Mouse (Mus musculus): ENCODE measurements around the gene Ntm. TPM values are rescaled to one million over a fixed set of nuclear protein-coding genes. Genes with fewer than 3 reads are reported as not detected.

The Ntm gene
- polyA plus RNA-seq, 1 experiment from 2014 or later = 27.3 TPM

DNA sequence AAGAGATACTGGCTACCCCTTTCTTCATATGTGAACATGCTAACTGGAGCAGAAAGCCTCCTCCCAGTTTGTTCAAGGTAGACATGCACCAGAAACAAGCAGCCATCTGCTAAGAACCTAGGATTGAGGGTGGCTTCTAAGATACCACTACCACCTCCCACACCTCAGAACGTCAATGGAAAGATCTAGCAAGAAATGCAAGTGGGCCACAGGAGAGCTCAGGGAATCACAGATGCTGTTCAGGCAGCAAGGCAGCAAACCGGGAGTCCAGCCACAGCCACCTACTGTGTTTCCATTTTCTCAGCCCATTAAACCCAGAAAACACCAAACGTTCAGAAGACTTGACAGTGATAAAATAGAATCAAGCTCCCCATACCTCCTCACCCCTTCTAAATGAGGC, 85.4 kb downstream of the Ntm start:
- whole genome bisulfite sequencing = 52% methylated on average over 3 of the region's 3 CpGs
- no peak for ATAC-seq (ENCODE audit: insufficient number of reproducible peaks, low FRiP score, low TSS enrichment, low read depth)
- Histone ChIP-seq H3K9me3 (no peaks in the 10 kb centered on the region), H3K4me3 (no peak overlapping the region), H3K36me3 (no peaks in the 10 kb centered on the region), H3K9ac (no peak overlapping the region), H3K27me3 (no peaks in the 10 kb centered on the region), H3K27ac (no peak overlapping the region), H3K4me1 (no peaks in the 10 kb centered on the region), H3K4me2 (no peak overlapping the region)

DNA sequence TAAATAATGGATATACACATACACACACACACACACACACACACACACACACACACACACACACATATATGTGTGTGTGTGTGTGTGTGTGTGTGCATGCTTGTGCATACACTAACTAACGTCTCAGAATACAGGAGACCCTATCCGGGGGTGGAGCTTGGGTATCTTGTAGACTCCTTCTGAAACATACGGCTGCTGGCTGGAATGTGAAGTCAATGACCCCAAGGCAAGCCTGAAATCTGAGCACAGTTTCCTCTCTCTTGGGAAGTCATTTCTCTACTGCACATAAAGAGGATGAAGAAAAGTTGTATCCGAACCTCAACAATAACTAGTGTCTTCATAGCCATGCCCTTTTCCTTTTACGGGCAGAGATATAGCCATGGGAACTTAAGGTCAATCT, 95.2 kb downstream of the Ntm start:
- Histone ChIP-seq H3K9me3 (no peaks in the 10 kb centered on the region), H3K4me3 (no peak overlapping the region), H3K9ac (no peak overlapping the region), H3K4me2 (no peak overlapping the region), H3K4me1 (no peaks in the 10 kb centered on the region), H3K27me3 (no peaks in the 10 kb centered on the region), H3K36me3 (no peaks in the 10 kb centered on the region), H3K27ac (no peak overlapping the region)
- ATAC-seq (ENCODE audit: insufficient number of reproducible peaks, low FRiP score, low TSS enrichment, low read depth) = no peak
- WGBS = 40% methylated on average over 5 of the region's 5 CpGs

DNA sequence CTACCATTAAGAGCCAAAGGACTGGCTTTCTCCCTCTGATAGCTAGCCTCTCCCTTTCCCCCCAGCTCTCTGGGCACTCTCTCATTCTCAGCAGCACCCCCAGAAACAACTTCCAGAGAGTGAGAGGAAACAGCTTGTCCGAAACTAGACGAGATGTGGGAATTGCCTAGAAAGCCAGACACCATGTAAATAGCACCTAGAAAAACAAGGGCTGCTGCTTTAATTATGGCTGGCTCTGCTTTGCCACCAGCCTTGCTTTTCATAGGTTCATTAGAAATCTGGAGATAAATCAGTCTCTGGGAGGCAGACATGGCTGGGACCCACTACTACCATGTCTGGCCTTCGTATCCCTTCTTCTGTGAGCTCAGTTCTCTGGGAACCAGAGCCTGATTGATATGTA, 96.1 kb downstream of the Ntm start:
- H3K4me1 ChIP-seq = no peaks in the 10 kb centered on the region
- no peaks in the 10 kb centered on the region for H3K36me3 ChIP-seq
- H3K9ac ChIP-seq = no peak overlapping the region
- no peaks in the 10 kb centered on the region for H3K9me3 ChIP-seq
- H3K27ac ChIP-seq = no peak overlapping the region
- H3K4me2 ChIP-seq = no peak overlapping the region
- H3K27me3 ChIP-seq = no peaks in the 10 kb centered on the region; the same call in 1 of the 2 replicates
- WGBS = 33% methylated on average over 3 of the region's 3 CpGs
- no peak overlapping the region for H3K4me3 ChIP-seq
- ATAC-seq (ENCODE audit: insufficient number of reproducible peaks, low FRiP score, low TSS enrichment, low read depth) = no peak

DNA sequence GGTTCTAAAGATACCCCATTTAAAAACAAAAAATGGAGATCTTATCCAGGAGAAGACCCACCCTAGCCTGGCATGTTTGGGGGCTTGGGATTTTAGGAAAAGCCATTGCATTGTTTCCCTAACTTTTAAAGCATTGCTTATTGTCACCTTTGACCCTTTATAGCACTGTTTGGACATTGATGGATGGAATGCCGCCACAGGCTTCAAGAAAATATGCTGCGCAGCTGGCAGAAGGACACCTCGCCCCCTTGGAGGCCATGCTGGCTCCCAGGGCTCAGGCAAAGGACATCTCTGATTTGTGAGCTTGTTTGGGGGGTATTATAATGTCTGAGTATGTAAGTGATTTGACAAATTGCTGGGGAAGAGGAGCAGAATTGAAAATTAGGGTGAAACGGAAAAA, 96.8 kb downstream of the Ntm start:
- no peaks in the 10 kb centered on the region for H3K36me3 ChIP-seq
- H3K9ac ChIP-seq = no peak overlapping the region
- H3K9me3 ChIP-seq = no peaks in the 10 kb centered on the region
- no peaks in the 10 kb centered on the region for H3K4me1 ChIP-seq
- no peaks in the 10 kb centered on the region; the same call in 1 of the 2 replicates for H3K27me3 ChIP-seq
- H3K4me3 ChIP-seq = no peak overlapping the region
- H3K4me2 ChIP-seq = no peak overlapping the region
- 44% methylated on average over 4 of the region's 4 CpGs for WGBS
- ATAC-seq (ENCODE audit: insufficient number of reproducible peaks, low FRiP score, low TSS enrichment, low read depth) = no peak
- H3K27ac ChIP-seq = no peak overlapping the region

DNA sequence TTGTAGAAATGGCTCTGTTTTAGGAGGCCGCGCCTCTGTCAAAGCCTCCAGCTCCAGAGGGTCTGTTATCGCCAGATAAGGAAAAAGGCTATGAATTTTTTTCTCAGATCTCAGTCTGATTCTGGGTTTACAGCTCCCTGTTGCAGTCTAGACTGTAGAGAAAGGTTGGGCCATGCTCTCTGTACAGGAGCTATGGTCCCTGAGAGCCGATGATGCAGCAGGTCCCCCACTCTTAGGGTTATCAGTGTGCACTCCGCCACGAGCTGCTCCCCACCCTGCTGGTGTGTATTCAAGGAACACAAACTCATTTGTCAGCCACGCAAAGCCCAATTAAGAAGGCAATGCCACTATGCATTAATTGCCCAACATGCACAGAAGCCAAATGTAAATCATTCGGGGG, 97.4 kb downstream of the Ntm start:
- Histone ChIP-seq H3K4me1 (no peaks in the 10 kb centered on the region), H3K27ac (no peak overlapping the region), H3K9ac (no peak overlapping the region), H3K9me3 (no peaks in the 10 kb centered on the region), H3K4me3 (no peak overlapping the region), H3K36me3 (no peaks in the 10 kb centered on the region), H3K4me2 (no peak overlapping the region), H3K27me3 (no peaks in the 10 kb centered on the region; the same call in 1 of the 2 replicates)
- no peak for ATAC-seq (ENCODE audit: insufficient number of reproducible peaks, low FRiP score, low TSS enrichment, low read depth)
- 68% methylated on average over 8 of the region's 8 CpGs for WGBS

DNA sequence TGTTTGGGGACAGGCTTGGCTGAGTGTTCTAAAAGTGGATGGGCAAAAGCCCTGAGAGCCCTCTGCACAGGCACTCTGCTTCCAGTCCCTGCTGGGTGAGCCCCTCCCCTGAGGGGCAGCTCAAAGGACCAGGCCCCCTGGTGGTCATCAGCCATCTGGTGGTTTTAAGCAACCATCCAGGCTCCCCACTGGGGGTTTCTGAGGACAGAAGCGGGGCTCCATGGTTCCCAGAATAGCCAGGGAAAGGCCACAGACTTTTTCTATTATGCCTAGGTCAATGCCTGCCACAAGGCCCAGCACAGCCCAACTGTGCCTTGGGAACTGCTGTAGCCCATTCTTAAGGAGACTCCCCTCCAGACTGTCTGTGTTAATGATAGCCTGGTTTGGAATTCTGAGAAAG, 98.1 kb downstream of the Ntm start:
- 20% methylated on average over 1 of the region's 1 CpGs for WGBS
- no peak for ATAC-seq (ENCODE audit: insufficient number of reproducible peaks, low FRiP score, low TSS enrichment, low read depth)

DNA sequence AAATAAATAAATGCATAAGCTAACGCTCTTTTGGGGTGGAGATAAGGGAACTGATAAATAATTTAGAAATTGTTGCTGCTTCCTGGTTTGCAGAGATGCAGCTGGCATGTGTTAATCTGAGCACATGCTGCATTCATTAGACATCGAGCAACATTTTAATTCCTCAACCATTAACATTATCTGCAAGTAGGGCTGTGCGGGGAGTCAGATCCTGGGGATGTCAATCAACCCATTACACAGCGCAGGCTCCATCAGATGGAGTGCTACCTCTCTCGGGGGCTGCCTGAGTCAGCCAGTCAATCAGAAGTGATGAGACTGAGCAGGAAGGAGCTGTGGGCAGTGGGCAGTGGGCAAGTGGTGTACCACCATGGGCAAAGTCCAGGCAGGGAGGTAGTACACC, 100.5 kb downstream of the Ntm start:
- Histone ChIP-seq H3K9me3 (no peaks in the 10 kb centered on the region), H3K4me2 (no peak overlapping the region), H3K27me3 (no peaks in the 10 kb centered on the region; the same call in 1 of the 2 replicates), H3K9ac (no peak overlapping the region), H3K27ac (no peak overlapping the region), H3K4me3 (no peak overlapping the region), H3K4me1 (no peaks in the 10 kb centered on the region), H3K36me3 (no peaks in the 10 kb centered on the region)
- 63% methylated on average over 5 of the region's 5 CpGs for WGBS
- ATAC-seq (ENCODE audit: insufficient number of reproducible peaks, low FRiP score, low TSS enrichment, low read depth) = no peak

More for the DNA sequence above, 98.1 kb downstream of the Ntm start:
- no peak overlapping the region for H3K9ac ChIP-seq
- H3K4me1 ChIP-seq = no peaks in the 10 kb centered on the region
- no peak overlapping the region for H3K4me2 ChIP-seq
- H3K27me3 ChIP-seq = no peaks in the 10 kb centered on the region; the same call in 1 of the 2 replicates
- no peak overlapping the region for H3K4me3 ChIP-seq
- H3K27ac ChIP-seq = no peak overlapping the region
- H3K36me3 ChIP-seq = no peaks in the 10 kb centered on the region
- H3K9me3 ChIP-seq = no peaks in the 10 kb centered on the region

DNA sequence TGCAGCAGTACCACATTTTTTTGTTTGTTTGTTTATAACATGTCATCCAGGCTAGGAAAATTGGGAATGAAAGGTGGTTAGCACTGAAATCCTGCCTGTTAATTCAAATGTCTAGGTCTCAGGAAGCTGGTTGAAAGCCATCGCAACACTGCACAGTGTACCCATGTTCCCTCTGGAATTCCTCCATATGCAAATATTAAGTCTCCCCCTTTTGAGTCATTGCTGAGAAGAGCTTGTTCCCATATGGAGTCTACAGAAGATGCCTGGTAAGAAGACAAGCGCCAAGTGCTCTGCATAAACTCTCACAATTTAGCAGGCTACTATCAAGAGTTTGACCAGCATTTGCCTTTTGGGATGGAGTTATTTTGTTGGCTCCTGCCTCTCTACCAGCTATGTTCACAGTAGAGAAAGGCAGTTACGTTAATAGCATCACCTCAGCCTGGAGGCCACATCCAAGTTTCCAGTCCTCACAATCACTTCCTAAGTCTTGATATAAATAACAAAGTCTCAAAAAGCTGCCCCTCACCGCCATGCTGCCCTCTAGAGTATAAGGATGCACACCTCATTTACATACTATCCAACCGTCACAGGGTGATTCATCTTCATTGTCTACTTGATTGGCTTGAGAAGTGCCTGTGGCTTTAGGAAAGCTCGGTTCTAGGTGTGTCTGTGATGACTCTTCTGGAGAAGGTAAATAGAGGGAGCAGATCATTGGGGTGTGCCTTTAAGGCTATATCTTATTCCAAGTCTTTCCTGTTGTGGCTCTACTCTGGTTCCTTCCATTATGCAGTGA, 103.5 kb downstream of the Ntm start:
- ATAC-seq (ENCODE audit: insufficient number of reproducible peaks, low FRiP score, low TSS enrichment, low read depth) = no peak
- Histone ChIP-seq H3K27me3 (no peaks in the 10 kb centered on the region; the same call in 1 of the 2 replicates), H3K4me2 (no peak overlapping the region), H3K4me1 (no peaks in the 10 kb centered on the region), H3K9ac (no peak overlapping the region), H3K36me3 (no peaks in the 10 kb centered on the region), H3K27ac (no peak overlapping the region), H3K4me3 (no peak overlapping the region), H3K9me3 (no peaks in the 10 kb centered on the region)
- WGBS = 85% methylated on average over 6 of the region's 6 CpGs

DNA sequence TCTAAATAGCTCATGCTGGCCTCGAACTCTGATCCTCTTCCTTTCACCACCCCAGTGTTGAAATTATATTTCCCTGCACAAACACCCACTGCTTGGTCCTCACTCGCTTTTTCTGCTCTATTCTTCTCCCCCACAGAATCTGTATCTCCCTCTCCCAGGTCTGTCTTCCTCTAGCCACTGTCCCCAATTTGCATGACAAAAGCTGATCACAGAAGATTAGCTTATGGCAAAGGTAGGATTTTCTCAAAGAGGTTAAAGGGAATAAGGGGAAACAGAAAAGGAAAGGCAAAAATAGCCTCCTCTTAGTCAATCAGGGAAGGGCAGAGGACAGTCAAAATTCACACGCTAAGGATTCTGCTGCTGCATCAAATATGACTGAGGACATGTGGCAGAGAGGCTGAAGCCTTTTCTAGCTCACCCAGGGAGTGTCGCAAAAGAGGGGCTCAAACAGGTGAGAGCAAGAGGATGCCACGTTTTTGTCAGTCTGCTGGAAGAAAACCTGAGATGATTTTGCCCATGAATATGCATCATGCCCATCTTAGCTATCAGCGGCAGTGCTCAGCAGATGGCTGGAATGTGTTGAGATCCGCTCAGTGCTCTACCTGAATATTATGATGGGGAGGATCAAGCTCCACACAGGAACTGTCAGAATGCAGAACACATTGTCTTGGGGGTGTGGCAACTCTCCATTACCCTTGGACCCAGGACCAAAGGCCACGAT, 114.0 kb downstream of the Ntm start:
- Histone ChIP-seq H3K27ac (no peak overlapping the region), H3K4me1 (no peaks in the 10 kb centered on the region), H3K4me3 (no peak overlapping the region), H3K9me3 (no peaks in the 10 kb centered on the region), H3K36me3 (no peaks in the 10 kb centered on the region), H3K4me2 (no peak overlapping the region), H3K9ac (no peak overlapping the region), H3K27me3 (no peaks in the 10 kb centered on the region)
- ATAC-seq (ENCODE audit: insufficient number of reproducible peaks, low FRiP score, low TSS enrichment, low read depth) = no peak
- WGBS = 47% methylated on average over 8 of the region's 8 CpGs

DNA sequence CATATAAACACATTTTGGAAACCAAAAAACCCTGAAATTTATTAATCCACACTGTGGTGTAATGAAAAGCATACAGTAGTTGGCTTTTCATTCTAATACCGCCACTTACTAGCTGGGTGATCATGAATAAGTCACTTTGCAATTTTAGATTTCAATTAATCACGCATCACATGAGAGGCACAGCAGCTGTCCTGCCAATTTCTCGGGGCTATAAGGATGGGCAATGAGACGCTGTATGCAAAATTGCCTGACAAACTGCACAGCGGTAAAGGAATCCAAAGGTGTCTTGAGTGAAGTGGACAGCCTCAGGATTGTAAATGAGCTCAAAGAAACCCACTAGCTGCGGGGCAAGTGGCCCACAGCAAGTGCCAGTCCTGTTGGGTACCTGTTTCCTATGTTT, 125.6 kb downstream of the Ntm start:
- Histone ChIP-seq H3K9me3 (no peaks in the 10 kb centered on the region), H3K27ac (no peak overlapping the region), H3K36me3 (no peaks in the 10 kb centered on the region), H3K4me1 (no peaks in the 10 kb centered on the region), H3K27me3 (no peaks in the 10 kb centered on the region), H3K9ac (no peak overlapping the region), H3K4me3 (no peak overlapping the region), H3K4me2 (no peak overlapping the region)
- 73% methylated on average over 6 of the region's 6 CpGs for WGBS
- no peak for ATAC-seq (ENCODE audit: insufficient number of reproducible peaks, low FRiP score, low TSS enrichment, low read depth)

DNA sequence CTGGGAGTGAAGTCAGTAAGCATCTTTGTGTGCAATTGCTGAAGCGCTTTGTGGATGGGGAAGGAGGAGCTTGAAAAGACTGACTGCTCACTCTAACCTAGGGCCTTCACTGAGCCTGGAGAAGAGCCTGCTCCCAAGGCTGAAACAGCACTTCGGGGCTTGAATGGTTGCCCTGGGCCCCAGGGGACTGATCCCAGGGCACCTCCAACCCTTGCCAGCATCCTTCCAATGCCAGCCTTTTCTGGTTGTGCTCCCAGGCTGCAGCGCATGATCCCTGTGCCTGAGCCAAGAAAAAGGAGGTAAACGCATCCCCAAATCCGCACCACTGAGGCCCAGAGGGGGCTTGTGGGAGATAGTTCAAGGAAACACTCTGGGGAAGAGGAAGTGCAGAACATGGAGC, 128.0 kb downstream of the Ntm start:
- 83% methylated on average over 5 of the region's 5 CpGs for WGBS
- H3K27ac ChIP-seq = no peak overlapping the region
- H3K36me3 ChIP-seq = no peaks in the 10 kb centered on the region
- H3K9ac ChIP-seq = no peak overlapping the region
- no peak overlapping the region for H3K4me2 ChIP-seq
- H3K4me1 ChIP-seq = no peaks in the 10 kb centered on the region
- H3K9me3 ChIP-seq = no peaks in the 10 kb centered on the region
- no peaks in the 10 kb centered on the region for H3K27me3 ChIP-seq
- no peak overlapping the region for H3K4me3 ChIP-seq
- ATAC-seq (ENCODE audit: insufficient number of reproducible peaks, low FRiP score, low TSS enrichment, low read depth) = no peak

DNA sequence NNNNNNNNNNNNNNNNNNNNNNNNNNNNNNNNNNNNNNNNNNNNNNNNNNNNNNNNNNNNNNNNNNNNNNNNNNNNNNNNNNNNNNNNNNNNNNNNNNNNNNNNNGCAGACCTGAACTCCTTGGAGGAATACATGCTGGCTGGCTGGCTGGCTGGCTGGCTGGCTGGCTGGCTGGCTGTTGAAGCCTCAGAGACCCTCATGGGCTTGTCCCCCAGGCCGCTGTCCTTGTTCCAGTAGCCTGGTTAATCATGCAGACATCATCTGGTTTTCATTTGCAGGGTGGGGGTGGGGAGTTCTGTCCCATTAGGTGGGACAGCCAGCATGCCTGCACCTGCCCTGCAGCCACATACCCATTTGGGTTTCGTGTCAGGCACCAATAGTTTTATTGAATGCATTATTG, 129.2 kb downstream of the Ntm start:
- no peak for ATAC-seq (ENCODE audit: insufficient number of reproducible peaks, low FRiP score, low TSS enrichment, low read depth)
- H3K27ac ChIP-seq = no peak overlapping the region
- WGBS = 13% methylated on average over 2 of the region's 2 CpGs
- no peaks in the 10 kb centered on the region for H3K9me3 ChIP-seq
- H3K36me3 ChIP-seq = no peaks in the 10 kb centered on the region
- H3K4me1 ChIP-seq = no peaks in the 10 kb centered on the region
- H3K4me3 ChIP-seq = no peak overlapping the region
- H3K9ac ChIP-seq = no peak overlapping the region
- H3K4me2 ChIP-seq = no peak overlapping the region
- no peaks in the 10 kb centered on the region for H3K27me3 ChIP-seq
